Mouse (Mus musculus) left cerebral cortex, postnatal 25 days (tissue): ENCODE results near the gene Sept4. TPM values are rescaled to one million over a fixed set of nuclear protein-coding genes. Genes with fewer than 3 reads are reported as not detected.
A peak's percentile ranks its signal among the peaks of the same experiment; 100 is the strongest.

Experiments used
- DNase-seq, 2 experiments: peaks; one replicate each; pipeline ENCODE4 v3.0.0; 2022; ENCODE audit warnings: low spot score in 2 of 2, mixed read lengths in 1 of 2
- intact Hi-C: fragments of 180-260 bp; cut with DNase I; formaldehyde crosslinking; loops from one replicate; pipeline ENCODE4 v1.15.1; 2025
- total RNA-seq, 2 experiments: library from RNA; stranded (reverse); gene quantifications; 2 replicates each; pipeline ENCODE4 v1.2.3; 2021

Gene Sept4
- total RNA-seq, result 100 to 1,000 TPM; 135 to 151 TPM

- intact Hi-C loops, result no loop called here
- peak in 1 of 2 experiments; percentile 51 for DNase-seq
These were observed at the start of gene Sept4 for GRCm38 (mm10) chr11:87568255-87568953. Gene Sept4 (plus strand): TSS chr11:87568903.

DNA sequence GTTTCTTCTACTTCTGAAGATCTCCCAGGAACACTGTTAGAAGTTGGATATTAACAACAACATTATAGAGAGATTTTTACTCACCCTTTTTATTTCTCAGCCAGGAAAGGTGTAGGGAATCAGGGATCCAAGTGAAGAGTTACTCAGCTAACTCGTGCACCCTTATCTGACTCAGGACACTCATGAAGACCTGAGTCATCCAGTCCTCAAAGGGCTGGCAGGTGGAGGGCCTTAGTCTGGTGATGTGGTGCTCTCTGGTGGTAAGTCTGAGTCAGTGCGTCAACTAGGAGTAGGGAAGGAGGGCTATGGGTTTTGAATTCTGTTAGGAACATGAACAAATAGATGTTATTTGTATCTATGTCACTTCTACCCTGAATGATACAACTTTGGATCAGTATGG is 49.4 kb upstream of the Sept4 start:
- intact Hi-C loops, result no loop called here
- DNase-seq, result peak; percentile 4 to 49

DNA sequence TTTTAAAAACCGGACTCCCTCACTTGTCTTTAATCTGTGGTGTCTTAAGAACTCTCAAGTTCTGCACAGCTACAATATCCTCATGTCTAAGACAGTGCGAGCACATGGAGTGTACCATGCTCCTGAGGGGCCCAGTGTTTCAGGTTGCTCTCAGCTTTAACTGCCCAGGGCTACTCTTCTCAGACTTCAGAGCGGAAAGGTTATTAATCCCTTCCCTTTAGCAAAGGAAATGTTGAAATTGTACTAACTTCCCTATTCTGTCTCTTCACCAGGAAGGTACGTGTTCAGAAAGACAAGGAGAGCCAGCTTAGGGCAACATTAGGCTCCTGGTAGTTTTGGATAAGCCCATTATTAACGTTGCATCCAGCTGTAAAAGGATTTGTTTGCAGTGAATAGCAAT is 45.2 kb upstream of the Sept4 start:
- DNase-seq, result no peak
- intact Hi-C loops, result no loop called here

- DNase-seq, result no peak
- intact Hi-C loops, result no loop called here
These were observed 44.7 kb upstream of the Sept4 start for GRCm38 (mm10) chr11:87523967-87524366.

DNA sequence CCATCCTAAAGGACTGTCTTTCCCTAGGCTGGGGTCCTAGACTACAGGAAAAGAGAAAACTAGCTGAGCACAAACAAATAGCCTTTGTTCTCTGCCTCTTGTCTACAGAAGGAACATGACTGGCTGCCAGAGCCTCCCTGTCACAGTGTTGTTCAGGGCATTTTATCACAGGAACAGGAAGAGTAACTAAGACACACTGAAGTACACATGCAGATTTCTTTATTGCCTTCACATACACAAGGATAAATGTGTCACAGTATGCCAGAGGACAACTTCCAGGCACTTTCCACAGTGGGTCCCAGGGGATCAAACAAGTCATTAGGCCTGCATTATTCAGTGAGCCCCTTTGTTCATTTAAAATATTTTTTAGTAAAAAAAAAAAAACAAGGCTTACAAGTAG is 43.9 kb upstream of the Sept4 start:
- no peak for DNase-seq

DNA sequence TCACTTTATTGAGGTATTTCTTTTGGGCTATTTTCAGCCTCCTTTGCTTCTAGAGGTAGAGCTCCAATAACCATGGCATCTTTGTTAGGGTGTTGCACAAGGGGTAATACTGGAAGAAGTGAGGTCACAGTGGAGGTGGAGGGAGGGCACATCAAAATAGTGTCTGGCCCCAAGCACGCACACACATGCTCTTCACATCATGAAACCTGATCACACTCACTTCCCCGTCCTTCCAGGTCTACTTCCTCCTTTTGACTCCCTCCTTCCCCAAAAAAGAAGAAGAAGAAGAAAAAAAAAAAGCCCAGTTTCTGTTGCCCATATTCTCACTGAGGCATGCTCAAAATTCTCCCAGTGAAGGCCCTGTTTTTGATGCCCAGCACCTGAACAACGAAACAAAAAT is 41.3 kb upstream of the Sept4 start:
- intact Hi-C loops, result no loop called here
- DNase-seq, result no peak

More for the DNA sequence above, 43.9 kb upstream of the Sept4 start:
- intact Hi-C loops, result no loop called here

DNA sequence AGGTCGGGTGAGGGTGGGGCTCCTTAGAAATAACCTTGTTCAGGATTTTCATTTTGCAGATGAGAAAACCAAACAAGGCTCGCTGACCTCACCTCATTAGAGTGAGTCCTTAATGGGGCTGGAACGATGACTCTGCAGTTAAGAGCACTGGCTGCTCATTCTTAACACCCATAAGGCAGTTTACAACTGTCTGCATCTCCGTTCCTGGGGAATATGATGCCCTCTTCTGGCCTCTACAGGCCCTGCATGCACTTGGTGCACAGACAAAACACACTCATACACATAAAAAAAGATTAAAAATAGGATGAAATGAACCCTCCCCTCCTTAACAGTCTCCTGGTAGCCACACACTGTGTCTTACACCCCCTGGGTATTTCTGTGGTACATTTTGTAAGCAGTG is 40.7 kb upstream of the Sept4 start:
- no peak for DNase-seq
- intact Hi-C loops, result no loop called here

DNA sequence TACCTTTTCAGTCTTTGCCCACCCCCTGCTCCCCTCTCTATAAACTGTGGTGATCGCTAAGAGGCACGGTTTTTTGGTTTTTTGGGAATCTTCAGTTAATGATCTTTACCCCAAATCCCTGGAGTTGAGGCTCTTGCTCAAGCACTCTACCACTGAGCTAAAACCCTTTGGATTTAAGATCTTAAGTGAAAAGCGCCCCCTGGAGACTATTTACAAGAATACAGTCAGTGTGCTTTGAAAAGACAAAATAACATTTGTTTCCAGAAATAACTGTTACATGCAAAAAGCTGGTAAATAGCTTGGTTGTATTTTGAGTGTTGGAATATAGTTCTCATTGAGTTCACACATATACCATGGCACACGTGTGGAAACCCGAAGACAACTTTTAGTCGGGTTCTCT is 37.0 kb upstream of the Sept4 start:
- intact Hi-C loops, result no loop called here
- DNase-seq, result no peak

DNA sequence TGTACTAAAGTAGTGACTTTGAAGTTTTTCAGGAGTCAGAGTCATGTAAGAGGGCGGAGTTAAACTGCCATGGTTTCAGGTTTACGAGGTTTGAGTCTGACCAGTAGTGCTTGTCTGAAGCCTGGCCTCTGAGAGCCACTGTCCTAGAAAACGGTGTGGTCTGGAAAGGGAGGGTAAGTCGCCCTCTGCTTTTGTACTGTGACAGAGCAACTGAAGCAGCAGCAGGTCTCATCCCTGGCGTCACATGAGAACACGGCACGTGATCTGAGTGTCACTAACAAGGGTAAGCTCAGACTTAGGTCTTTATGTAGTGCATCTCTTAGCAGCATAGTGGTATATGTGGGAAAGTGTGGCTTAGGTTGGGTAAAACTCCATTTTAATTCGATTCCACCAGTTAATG is 26.4 kb upstream of the Sept4 start:
- intact Hi-C loops, result no loop called here

GRCm38 (mm10) chr11:87542906-87543305 is 25.8 kb upstream of the Sept4 start:
- DNase-seq, result no peak
- intact Hi-C loops, result no loop called here

More for the DNA sequence above, 26.4 kb upstream of the Sept4 start:
- no peak for DNase-seq

GRCm38 (mm10) chr11:87553342-87553741 is 15.4 kb upstream of the Sept4 start:
- DNase-seq, result peak in 1 of 2 experiments; percentile 79
- intact Hi-C loops, result no loop called here

DNA sequence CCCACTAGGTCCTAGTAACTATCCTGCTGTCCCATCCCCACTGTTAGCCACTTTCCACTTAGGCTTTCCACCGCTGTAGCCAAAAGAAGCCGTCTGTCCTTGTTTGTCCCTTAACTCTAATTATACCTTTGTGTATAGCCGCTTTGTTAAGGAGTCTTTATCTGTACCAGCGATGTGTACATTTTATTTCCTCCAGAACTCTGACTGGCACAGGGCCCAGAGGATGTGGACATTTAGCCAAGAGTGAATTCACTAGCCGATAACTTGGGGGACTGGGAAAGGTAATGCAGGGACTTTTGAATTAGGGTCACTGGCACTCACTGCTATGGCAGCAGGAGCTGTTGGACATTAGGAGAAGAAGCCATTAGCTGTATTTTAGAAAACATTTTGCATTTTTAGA is 14.3 kb upstream of the Sept4 start:
- intact Hi-C loops, result no loop called here
- DNase-seq, result no peak

DNA sequence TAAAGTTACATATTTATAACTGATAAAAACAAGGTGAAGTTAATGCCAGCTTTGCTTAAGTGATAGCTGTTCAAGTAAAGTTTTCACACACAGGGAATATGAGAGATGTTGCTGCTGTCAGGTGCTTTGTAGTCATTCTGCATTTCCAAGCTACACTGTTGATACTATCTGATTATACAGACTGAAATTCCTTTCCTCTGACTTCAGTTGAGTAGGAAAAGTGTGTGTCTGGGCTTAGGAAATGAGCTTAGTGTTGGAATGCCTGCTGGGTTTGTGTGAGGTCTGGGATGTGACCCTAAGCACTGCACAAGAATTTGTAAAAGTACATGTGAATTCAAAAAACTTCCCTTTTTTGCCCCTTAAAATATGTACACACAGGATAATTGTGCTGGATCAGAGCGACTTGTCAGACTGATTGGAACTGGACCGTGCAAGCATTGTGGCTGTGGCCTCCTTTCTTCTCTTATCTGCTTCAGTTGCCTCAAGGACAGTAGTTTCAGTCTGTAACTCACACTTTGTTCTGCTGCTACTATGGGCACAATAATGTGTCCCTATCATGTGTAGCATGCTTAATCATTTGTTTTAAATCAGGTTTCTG is 13.5 kb upstream of the Sept4 start:
- DNase-seq, result no peak
- intact Hi-C loops, result no loop called here

DNA sequence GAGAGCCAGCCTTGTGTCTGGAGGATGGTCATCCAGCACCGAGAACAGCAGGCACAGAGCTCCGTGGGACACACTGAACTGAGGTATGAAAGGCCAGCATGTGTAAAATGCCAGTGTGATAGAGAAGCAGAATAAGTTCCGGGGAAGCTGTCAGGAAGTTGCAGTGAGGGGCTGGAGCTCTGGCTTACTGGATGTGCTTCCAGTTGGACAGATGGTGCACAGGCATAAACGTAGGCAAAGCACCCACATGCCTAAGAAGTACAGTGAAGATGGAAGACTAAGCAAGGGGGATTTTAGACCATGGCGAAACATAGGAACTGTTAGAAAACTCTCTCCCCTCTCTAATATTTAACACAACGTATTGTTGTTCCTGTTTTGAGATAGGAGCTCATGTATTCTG is 7.5 kb upstream of the Sept4 start:
- intact Hi-C loops, result no loop called here
- DNase-seq, result peak in 1 of 2 experiments; percentile 64

- DNase-seq, result no peak
- intact Hi-C loops, result no loop called here
These were observed 2.2 kb upstream of the Sept4 start, which contains the start of gene Gm11492 for GRCm38 (mm10) chr11:87566501-87566900. Gene Gm11492 (plus strand): TSS chr11:87566653.

DNA sequence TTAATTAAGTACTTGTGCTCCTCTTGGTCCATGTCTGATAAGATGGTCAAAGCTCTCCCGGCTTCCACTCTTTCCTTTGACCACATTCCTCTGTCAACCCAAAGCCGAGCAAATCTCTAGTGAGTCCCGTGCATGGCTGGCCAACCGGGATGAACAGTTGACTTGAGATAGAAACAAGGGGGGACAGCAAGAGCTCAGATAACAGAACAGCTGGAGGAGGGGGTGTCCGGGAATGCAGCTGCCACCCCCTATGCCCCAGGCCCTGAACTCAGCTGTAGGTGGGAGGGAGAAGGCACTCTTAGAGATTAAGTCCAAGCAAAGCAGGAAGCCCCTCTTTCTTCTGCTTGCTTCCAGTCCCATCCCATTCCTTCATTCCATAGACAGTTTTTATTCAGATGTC is 2.0 kb downstream of the Sept4 start:
- DNase-seq, result no peak
- intact Hi-C loops, result no loop called here

GRCm38 (mm10) chr11:87571361-87571950 is 2.8 kb downstream of the Sept4 start:
- intact Hi-C loops, result no loop called here
- DNase-seq, result no peak

DNA sequence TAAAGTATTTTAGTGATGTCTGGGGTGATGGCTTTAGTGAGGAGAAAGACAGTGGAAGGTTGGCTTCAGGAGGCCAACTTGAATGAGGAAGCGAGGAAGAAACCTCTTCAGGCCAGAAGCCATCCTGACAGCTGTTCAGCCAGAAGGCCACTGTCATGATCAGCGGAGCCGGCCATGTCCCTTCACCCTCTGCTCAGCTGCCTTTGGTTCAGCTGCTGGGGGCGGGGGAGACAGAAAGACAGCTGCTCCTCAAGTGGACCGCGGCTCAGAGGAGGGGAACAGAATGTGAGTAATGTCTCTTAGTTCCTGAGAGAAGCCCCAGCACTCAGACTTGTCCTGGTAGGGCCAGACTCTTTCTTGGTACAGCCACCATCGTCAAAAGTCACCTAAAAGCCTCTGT is 5.0 kb downstream of the Sept4 start:
- intact Hi-C loops, result no loop called here
- no peak for DNase-seq

- no peak for DNase-seq
- intact Hi-C loops, result no loop called here
These were observed 5.9 kb downstream of the Sept4 start for GRCm38 (mm10) chr11:87574520-87575180.

DNA sequence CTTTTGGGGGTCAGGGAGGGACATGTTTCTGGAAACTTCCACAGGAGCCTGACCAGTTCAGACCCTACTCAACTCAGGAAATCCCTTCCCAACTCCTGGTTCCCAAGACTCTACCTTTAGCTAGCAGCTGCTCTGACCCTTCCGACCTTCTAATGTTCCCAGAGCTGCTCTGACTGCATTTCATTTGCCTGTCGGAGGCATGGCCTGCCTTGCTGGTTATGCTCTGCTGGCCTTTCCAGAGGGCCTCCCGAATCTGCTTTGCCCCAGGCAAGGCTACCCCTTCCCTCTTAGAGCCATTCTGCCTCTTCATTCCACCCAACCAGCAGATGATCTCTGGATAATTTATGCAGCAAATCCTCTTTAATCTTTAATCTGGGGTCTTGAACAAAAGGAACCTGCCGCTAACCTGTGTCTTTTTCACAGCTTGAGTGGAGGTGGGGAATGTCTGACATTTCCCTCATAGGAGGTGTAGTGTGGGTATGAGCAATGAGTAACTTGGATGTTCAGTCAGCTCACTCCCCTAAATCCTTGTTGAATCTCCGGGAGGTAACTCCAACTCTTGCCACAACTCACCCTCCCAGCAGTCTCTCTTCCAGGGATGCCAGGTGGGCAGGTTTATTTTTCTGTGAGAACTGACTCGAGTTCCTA is 9.0 kb downstream of the Sept4 start:
- peak in 1 of 2 experiments; percentile 57 for DNase-seq
- intact Hi-C loops, result no loop called here
